Mouse (Mus musculus) MEL (cell line): ENCODE results near the gene Gbp2b.

Source experiments
- EP300 ChIP-seq, 2 experiments: IDR thresholded peaks; 2 replicates each; pipeline ENCODE4 v1.6.1; 2011; ENCODE audit warnings: improper control_type of control experiment in 2 of 2, low read length in 2 of 2, low read depth in 1 of 2, mild to moderate bottlenecking in 1 of 2
- TAL1 ChIP-seq: IDR thresholded peaks from 2 replicates; pipeline ENCODE4 v1.6.1; 2012; ENCODE audit warnings: mild to moderate bottlenecking, inconsistent platforms, low read length, moderate library complexity, mixed read lengths

DNA sequence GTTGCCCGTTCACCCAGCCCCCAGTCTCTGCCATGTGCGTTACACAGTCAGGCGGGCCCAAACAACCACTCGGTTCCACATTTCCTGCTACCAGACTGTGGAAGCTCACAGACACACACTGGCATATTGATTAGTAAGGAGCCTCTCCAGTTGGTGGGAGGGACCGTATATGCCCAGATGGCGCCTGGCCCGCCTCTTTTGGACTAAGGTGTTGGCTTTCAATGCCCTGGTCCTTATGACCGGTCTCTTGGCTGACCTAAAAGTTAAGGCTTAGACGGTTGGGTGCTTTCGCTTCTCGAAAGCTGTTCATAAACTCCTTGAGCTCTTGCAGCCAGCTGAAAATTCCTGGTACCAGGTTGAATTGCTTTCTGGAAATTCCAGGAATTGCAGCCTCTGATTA, 39.0 kb upstream of the Gbp2b start:
- no peak for TF ChIP-seq TAL1
- TF ChIP-seq EP300 (IDR thresholded peaks at IDR 0.05; ENCODE audit: low read depth in 1 of 2, low read length in 2 of 2): no peak
